Mouse (Mus musculus) E14TG2a.4 (cell line): ENCODE data around the gene Manbal.
A peak's percentile ranks its signal among the peaks of the same experiment; 100 is the strongest.
"Not testable (repeated sequence)": the region's sequence is repeated elsewhere in the genome, so short reads cannot be mapped to it uniquely, and the experiment has no call there.

Source experiments
- H3K27me3 ChIP-seq: 2 replicates; pipeline ENCODE4 v1.6.1; 2014; ENCODE audit warnings: low read length, control low read depth; ENCODE audit not compliant: insufficient read depth
- H3K36me3 ChIP-seq: 2 replicates; pipeline ENCODE4 v1.6.1; 2014; ENCODE audit warnings: low read length, control low read depth; ENCODE audit not compliant: insufficient read depth
- H3K4me1 ChIP-seq: replicated peaks from 2 replicates; pipeline ENCODE4 v1.6.1; 2014; ENCODE audit warnings: low read depth, low read length, control low read depth
- H3K4me3 ChIP-seq: replicated peaks from 2 replicates; pipeline ENCODE4 v1.5.1; 2014; ENCODE audit warnings: mild to moderate bottlenecking, low read length
- H3K9me3 ChIP-seq: 2 replicates; pipeline ENCODE4 v1.6.1; 2014; ENCODE audit warnings: low read length, control low read depth
- CTCF ChIP-seq: conservative IDR thresholded peaks from 2 replicates; pipeline ENCODE4 v1.5.1; 2014; ENCODE audit warnings: low read length
- NANOG ChIP-seq: IDR thresholded peaks from 2 replicates; pipeline ENCODE4 v1.6.1; 2014; ENCODE audit warnings: borderline replicate concordance, low read length, mixed read lengths
- POU5F1 ChIP-seq: IDR thresholded peaks from 2 replicates; pipeline ENCODE4 v1.6.1; 2014; ENCODE audit warnings: low read length, borderline replicate concordance

Gene Manbal

GRCm38 (mm10) chr2:157376995-157377394 lies 9.6 kb downstream of the Manbal start:
- Histone ChIP-seq H3K9me3 (peaks cover 23% of the 10 kb centered on the region), H3K27me3 (no peaks in the 10 kb centered on the region), H3K36me3 (peaks cover 54% of the 10 kb centered on the region), H3K4me3 (peak overlapping the region; percentile 70), H3K4me1 (peaks cover 61% of the 10 kb centered on the region)
- no peak for TF ChIP-seq POU5F1
- TF ChIP-seq CTCF: no peak
- no peak for TF ChIP-seq NANOG

GRCm38 (mm10) chr2:157384836-157385235 lies 17.4 kb downstream of the Manbal start:
- H3K4me1 ChIP-seq: peaks cover 80% of the 10 kb centered on the region
- H3K4me3 ChIP-seq: peak overlapping the region; percentile 26; the same call in 1 of the 2 replicates
- H3K36me3 ChIP-seq: peaks cover 81% of the 10 kb centered on the region
- no peaks in the 10 kb centered on the region for H3K9me3 ChIP-seq
- H3K27me3 ChIP-seq: no peaks in the 10 kb centered on the region
- TF ChIP-seq POU5F1: no peak
- TF ChIP-seq CTCF: no peak
- TF ChIP-seq NANOG: no peak

GRCm38 (mm10) chr2:157388901-157389590 lies 21.7 kb downstream of the Manbal start:
- 0 out of 2 replicates have a peak overlapping the region, but pooled peaks have one; percentile 46 for H3K4me3 ChIP-seq
- not testable (repeated sequence) for H3K9me3 ChIP-seq, H3K27me3 ChIP-seq
- peaks cover 92% of the 10 kb centered on the region for H3K4me1 ChIP-seq
- peaks cover 64% of the 10 kb centered on the region for H3K36me3 ChIP-seq

GRCm38 (mm10) chr2:157389591-157389921 lies 22.2 kb downstream of the Manbal start:
- Histone ChIP-seq H3K4me3 (peak overlapping the region; percentile 46; the same call in 1 of the 2 replicates), H3K27me3 (no peaks in the 10 kb centered on the region), H3K9me3 (no peaks in the 10 kb centered on the region), H3K36me3 (peaks cover 64% of the 10 kb centered on the region), H3K4me1 (peaks cover 95% of the 10 kb centered on the region)
- TF ChIP-seq CTCF (no peak), NANOG (no peak), POU5F1 (no peak)

GRCm38 (mm10) chr2:157392331-157392730 lies 24.9 kb downstream of the Manbal start:
- H3K9me3 ChIP-seq: no peaks in the 10 kb centered on the region
- peak overlapping the region; percentile 53 for H3K4me3 ChIP-seq
- peaks cover 96% of the 10 kb centered on the region for H3K4me1 ChIP-seq
- TF ChIP-seq POU5F1: no peak
- TF ChIP-seq CTCF: no peak
- TF ChIP-seq NANOG: no peak
- H3K27me3 ChIP-seq: no peaks in the 10 kb centered on the region
- peaks cover 65% of the 10 kb centered on the region for H3K36me3 ChIP-seq

GRCm38 (mm10) chr2:157393549-157393948 lies 26.2 kb downstream of the Manbal start:
- H3K4me3 ChIP-seq: peak overlapping the region; percentile 53
- peaks cover 96% of the 10 kb centered on the region for H3K4me1 ChIP-seq
- TF ChIP-seq CTCF: no peak
- TF ChIP-seq NANOG: no peak
- no peak for TF ChIP-seq POU5F1
- H3K27me3 ChIP-seq: no peaks in the 10 kb centered on the region
- H3K36me3 ChIP-seq: peaks cover 56% of the 10 kb centered on the region
- H3K9me3 ChIP-seq: no peaks in the 10 kb centered on the region

GRCm38 (mm10) chr2:157394868-157395267 lies 27.5 kb downstream of the Manbal start:
- no peak for TF ChIP-seq POU5F1
- no peak for TF ChIP-seq CTCF
- no peak for TF ChIP-seq NANOG
- Histone ChIP-seq H3K9me3 (no peaks in the 10 kb centered on the region), H3K36me3 (peaks cover 52% of the 10 kb centered on the region), H3K4me1 (peaks cover 94% of the 10 kb centered on the region), H3K4me3 (no peak overlapping the region), H3K27me3 (no peaks in the 10 kb centered on the region)

- no peak for TF ChIP-seq NANOG
- Histone ChIP-seq H3K4me3 (no peak overlapping the region), H3K4me1 (peaks cover 92% of the 10 kb centered on the region), H3K36me3 (peaks cover 47% of the 10 kb centered on the region), H3K27me3 (no peaks in the 10 kb centered on the region), H3K9me3 (no peaks in the 10 kb centered on the region)
Observed at GRCm38 (mm10) chr2:157395371-157395770, 28.0 kb downstream of the Manbal start.

- Histone ChIP-seq H3K4me3 (no peak overlapping the region), H3K4me1 (peaks cover 86% of the 10 kb centered on the region), H3K36me3 (peaks cover 41% of the 10 kb centered on the region), H3K27me3 (no peaks in the 10 kb centered on the region), H3K9me3 (no peaks in the 10 kb centered on the region)
- TF ChIP-seq POU5F1 (no peak), CTCF (no peak), NANOG (no peak)
Observed at GRCm38 (mm10) chr2:157395960-157396359, 28.6 kb downstream of the Manbal start.
